Mouse (Mus musculus) lung, postnatal 0 days (tissue): Measurements from ENCODE around the gene Mblac2.

Source experiments
- CTCF ChIP-seq: IDR thresholded peaks from 2 replicates; pipeline ENCODE4 v1.5.1; 2016; ENCODE audit warnings: antibody characterized with exemption, mild to moderate bottlenecking
- EP300 ChIP-seq: IDR thresholded peaks from 2 replicates; pipeline ENCODE4 v1.6.1; 2016; ENCODE audit warnings: antibody characterized with exemption, mild to moderate bottlenecking, control low read depth

DNA sequence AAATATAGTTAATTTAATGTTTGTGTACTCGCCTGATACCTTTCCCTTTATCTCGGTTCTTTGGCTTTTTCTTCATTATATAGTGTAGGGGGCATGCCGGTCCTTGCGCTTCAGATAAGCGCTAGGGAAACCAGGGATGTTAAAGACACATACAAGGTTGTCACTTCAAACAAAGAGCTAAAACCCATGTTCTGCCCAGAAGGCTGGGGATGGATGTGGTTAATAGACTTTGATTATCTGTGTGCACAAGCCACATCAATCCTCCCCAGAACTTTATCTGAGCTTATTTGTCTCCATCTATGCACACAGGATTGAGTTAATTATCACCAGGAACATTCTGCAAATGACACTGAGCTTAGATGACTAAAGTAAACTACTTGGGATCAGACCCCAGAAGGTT, 25.5 kb downstream of the Mblac2 start:
- no peak for TF ChIP-seq CTCF
- no peak for TF ChIP-seq EP300
